Mouse (Mus musculus) ES-Bruce4 (cell line): Measurements from ENCODE around the gene Pwp2.

ENCODE experiments used
- CTCF ChIP-seq: IDR thresholded peaks from one replicate; pipeline ENCODE4 v1.8.1; 2011; ENCODE audit warnings: low read depth, low read length
- EP300 ChIP-seq: IDR thresholded peaks from 2 replicates; pipeline ENCODE4 v1.6.1; 2011; ENCODE audit warnings: low read depth, low read length; ENCODE audit not compliant: insufficient read depth
- POLR2A ChIP-seq: IDR thresholded peaks from one replicate; pipeline ENCODE4 v1.8.1; 2011; ENCODE audit warnings: low read length; ENCODE audit not compliant: insufficient read depth

DNA sequence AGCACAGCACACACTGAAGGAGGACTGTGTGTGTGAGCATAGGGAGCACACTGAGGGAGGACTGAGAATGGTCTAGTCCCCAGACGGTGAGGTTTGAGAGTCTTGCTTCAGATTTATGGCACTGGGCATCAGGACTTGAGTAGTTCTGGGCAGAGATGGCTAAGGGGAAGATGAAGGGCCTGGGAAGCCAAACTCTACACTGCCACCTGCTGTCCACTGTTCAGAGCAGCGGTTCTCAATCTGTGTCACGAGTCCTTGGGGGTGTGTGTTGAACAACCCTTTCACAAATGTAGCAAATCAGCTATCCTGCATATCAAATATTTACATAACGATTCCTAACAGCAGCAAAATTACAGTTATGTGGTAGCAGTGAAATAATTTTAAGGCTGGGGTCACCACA is 21.0 kb downstream of the Pwp2 start:
- peak; percentile 84 for TF ChIP-seq CTCF
- no peak for TF ChIP-seq POLR2A
- TF ChIP-seq EP300, result 0 out of 2 replicates have a peak, but pooled peaks have one; percentile 22
